Mouse (Mus musculus) urinary bladder, postnatal 4 days (tissue): ENCODE measurements at regions not wholly inside any gene's neighbourhood (a gene's known extent, or its start where the extent isn't known, plus 50 kb on each side); places are given as distances from the start of the nearest gene placed in this dataset.

Experiments
- DNase-seq, 2 experiments: peaks; one replicate each; pipeline ENCODE4 v3.0.0; 2021 to 2022; ENCODE audit warnings: low spot score in 2 of 2

GRCm38 (mm10) chr7:95814865-95815264 is 356.2 kb upstream of the Tenm4 start:
- no peak for DNase-seq

DNA sequence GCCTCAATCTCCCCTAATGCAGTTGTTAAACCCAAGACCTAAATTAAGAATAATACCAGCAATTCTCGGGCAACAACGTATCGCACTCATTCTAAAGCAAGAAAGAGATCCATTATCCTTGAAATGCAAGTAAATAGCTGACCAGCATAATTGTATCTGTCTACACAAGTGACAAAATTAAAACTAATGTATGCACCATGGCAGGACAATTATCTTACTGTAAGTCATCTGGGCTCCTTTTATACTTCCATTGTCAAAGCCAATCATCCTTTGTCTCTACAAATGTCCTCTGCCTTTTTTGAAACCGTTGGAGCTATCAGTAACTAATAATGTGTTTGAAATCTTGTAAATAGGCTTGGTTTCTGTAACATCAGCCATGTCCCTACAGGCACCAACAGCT is 347.5 kb upstream of the Tenm4 start:
- no peak for DNase-seq

DNA sequence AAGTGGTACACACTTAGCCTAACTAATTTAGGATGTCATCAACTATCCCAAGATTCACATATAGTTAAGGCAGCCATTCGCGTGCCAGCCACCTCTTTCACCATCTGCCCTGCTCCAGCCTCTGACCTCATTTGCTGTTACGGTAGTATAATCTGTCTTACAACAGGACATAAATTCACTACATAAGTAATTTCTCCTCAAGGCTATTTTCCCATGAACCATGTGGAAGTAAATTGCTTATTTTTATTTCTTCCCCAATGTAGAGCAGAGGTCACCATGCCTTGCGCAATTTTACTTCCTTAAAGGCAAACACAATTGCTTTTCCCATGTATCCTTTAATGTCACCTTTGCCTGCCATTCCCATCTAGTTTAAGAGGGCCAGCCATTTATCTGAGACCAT is 341.2 kb upstream of the Tenm4 start:
- no peak for DNase-seq

DNA sequence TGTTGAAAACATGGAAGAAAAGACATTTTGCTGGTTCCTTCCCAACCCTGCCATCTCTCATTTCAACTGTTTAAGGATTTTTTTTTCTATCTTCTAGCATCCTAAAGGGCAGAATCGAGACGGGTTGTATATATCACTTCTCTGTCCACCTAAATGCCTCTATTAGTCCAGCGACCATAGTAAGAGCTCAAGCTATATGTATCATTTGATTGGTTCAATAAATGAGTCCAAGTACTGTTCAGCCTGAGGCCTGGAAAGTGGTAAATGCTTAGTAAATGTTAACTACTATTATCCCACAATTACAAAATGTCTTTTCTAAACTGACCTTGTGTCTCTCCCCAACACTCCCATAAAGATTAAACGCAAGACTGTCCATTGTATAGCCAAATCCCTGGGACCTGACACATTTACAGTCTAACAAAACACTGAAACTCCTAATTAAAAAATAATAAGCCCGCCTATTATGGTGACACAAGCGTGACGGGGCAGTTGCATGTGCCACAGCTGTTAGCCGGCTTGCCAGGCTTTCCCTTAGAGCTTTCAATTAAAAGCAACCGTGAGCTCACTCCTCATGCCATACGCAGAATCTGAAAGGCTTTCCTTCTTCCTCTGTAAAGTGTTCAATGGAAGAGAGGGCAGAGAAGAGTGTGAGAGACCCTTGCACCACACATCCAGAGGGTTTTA is 336.7 kb upstream of the Tenm4 start:
- no peak for DNase-seq

DNA sequence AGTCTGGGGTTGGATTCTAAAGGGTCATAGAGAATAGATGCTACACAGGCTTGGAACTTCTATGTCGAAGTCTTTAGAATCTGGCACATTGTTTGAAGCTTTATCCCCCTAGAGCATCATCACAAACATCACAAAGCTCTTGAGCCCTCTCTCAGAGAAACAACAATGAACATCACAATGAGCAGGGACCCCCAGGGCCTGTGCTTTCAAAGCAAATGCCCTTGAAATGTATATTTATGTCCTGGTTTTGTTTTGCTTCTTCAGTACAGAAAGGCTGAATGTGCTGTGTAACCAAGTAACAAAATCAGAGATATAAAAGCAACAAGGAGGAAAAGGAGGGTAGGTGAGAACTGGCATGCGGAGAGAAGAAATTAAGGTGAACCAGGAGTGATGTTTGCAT is 330.6 kb upstream of the Tenm4 start:
- no peak for DNase-seq

DNA sequence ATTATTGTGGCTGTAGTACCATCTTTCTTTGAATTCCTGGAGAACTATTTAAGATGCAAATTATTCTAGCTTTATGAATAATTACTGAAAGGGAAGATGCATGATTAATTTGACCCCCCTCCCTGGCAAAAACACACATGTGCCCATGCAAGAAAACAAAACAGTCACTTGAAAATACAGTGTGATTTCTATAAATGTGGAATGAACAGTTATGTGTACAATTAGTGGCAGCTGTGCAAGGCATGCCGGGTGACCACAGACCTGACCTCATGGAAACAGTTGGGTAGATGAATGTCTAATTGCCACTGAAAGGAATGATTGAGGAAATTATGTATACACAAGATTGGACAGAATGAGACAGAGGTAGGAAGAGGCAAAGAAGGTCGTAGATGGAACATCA is 321.2 kb upstream of the Tenm4 start:
- no peak for DNase-seq

- no peak for DNase-seq
These were observed 318.4 kb upstream of the Tenm4 start for GRCm38 (mm10) chr7:95852630-95853029.

DNA sequence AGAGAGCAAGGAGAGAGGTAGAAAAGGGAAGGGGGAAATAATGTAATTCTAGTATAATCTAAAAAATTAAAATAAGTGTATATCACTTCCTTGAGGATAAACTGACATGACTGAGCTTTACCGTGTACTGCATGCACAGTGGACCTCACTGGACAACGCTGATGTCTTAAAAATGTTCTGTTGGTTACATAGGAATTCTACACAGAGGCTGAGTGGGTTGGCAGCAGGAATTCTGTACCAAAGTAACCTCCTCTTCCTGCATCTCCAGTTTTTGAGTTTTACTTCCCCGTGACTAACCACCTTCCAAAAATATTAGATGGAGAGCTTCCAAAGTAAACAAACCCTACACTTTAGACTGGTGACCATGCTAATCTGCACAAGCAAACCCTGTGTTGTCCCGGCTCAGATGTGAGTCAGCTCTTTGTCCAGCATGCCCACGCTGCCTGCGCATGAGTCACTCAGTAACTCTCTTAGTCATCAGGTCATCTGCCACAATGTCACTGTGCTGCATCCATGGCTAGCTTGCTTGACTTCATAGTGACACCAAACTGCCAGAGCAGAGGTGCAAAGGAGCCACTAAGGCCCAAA is 317.7 kb upstream of the Tenm4 start:
- DNase-seq: no peak

DNA sequence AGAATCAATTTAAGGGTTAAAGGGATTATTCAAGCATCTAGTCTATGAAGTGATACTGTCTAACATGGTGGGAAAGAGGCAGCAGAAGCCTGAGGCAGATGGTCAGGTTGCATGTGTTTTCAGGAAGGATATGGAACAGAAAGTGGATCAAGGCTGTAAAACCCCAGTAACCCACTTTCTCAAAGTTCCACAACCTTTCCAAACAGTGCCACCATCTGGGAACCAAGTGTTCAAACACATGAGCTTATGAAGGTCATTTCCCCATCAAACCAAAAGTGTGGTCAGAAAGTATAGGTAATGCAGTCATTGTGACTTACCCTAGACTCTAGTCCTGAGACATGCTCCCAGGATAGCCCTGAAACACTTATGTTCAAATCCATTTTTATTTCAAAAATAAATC is 312.8 kb upstream of the Tenm4 start:
- DNase-seq: no peak

DNA sequence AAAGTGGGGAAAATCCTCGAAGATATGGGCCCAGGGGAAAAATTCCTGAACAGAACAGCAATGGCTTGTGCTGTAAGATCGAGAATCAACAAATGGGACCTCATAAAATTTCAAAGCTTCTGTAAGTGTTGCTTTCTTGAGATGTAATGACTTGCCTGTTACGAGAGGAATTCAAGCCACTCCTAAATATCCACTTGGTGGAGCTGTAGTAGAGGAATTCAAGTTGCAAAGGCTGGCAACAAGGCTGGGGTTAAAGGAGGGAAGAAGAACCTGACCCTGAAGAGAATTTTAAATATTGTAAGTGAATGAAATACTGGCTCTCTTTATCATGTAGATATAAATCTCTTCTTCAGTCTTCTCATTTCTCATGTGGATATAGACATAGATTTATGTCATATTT is 306.8 kb upstream of the Tenm4 start:
- no peak for DNase-seq

DNA sequence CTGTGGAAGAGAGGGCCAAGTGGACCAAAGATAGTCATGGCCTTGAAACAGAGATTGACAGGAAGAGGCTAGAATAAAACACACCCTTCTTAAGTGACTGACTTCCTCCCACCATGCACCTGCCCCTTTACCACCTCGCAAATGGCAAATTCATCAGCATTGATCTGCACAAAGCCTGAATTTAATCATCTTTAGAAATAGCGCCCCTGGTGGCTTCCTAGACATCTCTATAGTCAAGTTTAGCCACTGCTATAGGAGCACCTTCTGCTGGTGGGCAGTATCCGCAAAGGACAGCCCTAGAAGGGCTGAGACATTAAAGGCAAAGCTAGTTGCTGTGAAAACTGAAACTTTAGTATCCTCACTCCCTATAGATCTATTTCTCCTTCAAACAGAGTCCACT is 305.8 kb upstream of the Tenm4 start:
- no peak for DNase-seq

GRCm38 (mm10) chr7:95868753-95869152 is 302.3 kb upstream of the Tenm4 start:
- no peak for DNase-seq

- DNase-seq: no peak
These were observed 290.3 kb upstream of the Tenm4 start for GRCm38 (mm10) chr7:95880576-95881267.

DNA sequence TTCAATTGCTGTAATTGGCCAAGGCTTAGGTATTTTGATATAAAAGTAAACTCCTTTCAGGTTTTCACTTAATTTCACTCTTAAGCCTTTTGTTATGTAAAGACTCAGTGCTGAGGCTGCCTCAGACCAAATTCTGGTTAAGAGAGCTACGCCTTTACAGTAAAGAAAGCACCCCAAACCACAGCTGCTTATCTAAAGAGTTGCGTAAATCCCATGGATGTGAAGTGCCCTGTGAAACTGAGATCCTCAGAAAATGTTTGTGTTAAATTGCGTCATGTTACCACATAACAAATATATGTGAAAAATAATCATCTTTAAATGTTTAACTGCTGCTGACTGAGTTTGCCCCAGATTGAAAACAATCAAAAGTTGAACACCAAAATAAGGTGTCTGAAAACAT is 269.5 kb upstream of the Tenm4 start:
- DNase-seq: no peak

DNA sequence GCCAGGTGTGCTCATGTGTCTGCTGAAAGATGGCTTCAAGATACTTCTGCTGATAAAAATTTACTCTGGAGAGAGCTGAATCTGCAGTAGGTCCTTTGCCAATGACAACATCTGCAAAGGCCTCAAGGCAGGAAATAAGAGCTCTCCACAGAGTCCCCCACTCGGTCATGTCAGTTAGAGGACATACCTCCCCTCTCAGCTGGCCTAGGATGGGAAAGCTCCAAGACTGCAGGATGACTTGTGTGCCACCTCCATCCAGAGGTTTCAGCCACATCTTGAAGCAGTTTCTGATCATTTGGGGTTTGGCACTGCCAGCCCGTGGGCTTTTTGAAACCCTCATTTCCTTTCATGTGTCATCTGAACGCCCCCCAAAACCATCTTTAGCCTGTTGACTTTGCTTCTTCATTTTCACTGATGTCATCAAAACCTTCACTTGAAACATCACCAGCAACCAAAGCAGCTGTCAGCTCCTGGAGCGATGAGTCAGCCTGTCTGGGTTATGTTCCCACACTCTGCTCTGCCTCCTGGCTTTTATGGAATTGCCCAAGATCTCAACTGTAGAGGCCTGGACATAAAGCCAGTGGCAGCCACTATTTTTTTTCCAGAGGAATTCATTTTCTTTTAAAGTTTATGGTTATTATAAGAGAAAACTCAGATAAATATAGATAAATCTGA is 256.5 kb upstream of the Tenm4 start:
- DNase-seq: no peak

GRCm38 (mm10) chr7:95919932-95920331 is 251.1 kb upstream of the Tenm4 start:
- no peak for DNase-seq

DNA sequence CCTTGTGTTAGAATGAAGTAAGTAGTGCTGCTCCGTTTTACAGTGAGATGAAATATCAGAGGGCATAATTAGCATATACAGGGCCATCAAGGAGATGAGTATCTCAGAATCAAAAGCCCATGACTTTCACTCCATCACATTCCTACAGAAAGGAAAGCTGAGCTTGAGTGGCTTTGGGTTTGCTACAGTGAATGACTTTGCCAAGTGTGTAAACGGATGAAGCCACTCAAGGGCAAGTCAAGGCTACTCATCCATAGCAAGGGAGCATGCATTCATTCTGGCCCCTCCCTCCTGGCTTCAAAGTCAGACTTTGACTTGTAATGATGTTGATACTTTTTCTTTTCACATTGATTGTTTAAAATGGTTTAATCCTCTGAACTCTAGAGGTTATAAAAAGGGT is 246.2 kb upstream of the Tenm4 start:
- DNase-seq: no peak

DNA sequence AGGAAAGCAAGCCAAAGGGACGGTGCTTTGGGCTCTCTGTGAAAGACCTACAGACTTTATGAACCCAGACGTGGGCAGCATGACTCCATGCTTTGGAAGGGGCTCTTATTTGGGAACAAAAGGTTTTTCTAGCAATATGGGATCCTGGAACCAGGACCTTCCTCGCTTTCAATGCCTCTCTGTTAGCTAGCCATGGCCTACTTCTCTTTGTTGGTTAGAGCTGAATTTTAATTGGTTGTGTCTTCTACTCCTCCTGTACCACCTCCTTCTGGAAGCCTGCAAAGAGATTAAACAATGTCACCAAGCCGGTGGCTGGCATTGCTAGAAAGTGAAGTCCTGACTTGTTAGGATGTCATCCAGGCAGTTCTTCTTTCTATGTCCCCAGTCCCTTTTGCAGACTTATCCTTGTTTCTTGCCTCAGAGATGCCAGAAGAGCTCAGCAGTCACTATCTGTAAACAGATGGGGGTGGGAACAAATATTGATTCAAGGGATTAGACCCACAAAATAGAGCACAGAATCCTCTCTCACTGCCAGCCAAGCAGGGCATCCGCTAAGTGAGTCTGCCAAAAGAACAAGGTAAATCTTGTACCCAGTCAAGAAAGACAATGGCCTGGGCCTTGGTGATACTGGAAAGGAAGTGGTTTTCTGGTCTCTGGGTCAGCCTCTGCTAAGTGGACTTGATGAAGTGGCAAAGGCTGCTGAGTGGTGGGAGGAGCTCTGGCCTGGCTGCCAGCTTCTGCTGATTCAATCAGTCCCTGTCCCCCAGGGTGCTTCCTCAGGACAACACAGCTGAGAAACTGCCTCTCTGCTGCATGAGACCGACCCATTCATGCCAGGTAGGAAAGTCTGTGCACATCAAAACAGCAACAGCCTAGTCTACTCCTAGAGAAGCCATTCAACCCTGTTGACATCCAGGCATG is 244.7 kb upstream of the Tenm4 start:
- no peak for DNase-seq

DNA sequence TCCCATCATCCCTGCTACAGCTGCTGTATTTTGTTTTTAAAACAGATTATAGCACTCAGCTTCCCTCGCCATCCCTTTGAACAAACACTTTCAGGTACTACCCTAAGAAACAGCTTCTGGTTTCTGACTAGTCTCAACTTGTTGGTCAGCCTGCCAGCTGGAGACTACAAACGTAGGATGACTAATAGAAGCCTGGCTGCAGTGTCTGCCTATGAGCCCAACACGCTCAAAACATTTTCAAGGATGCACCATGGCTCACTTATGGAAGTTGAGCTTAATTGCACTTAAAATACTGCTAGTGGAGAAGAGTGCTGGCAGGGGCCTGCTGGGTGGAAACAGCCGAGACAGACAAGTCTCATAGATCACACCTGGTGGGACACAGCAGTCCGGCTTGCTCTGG is 234.4 kb upstream of the Tenm4 start:
- DNase-seq: no peak

DNA sequence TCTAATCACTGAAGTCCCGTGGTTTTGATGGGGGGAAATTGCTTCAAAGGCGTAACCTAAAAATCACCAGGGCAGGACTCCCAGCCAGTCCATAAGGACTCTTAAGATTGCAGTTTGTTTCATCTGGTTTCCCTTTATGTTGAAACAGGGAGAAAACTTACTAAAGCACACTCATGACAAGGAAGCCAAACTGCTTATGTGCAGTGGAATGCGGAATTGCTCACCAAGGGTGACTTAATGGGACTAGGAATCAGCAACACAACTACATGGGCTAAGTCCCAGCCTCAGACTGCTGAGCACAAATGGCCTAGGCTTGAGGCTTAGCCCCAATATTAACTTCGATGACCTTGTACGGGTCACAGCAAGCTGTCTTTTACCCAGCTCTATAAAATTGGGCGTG is 227.6 kb upstream of the Tenm4 start:
- DNase-seq: no peak

- no peak for DNase-seq
These were observed 218.7 kb upstream of the Tenm4 start for GRCm38 (mm10) chr7:95952395-95952794.

- no peak for DNase-seq
These were observed 216.5 kb upstream of the Tenm4 start for GRCm38 (mm10) chr7:95954511-95954910.
